Mouse (Mus musculus) forebrain, embryonic 13.5 days (tissue): ENCODE measurements around the gene Hnf4a. TPM values are rescaled to one million over a fixed set of nuclear protein-coding genes. Genes with fewer than 3 reads are reported as not detected.
"Not testable (repeated sequence)": the region's sequence is repeated elsewhere in the genome, so short reads cannot be mapped to it uniquely, and the experiment has no call there.

Experiments used
- ATAC-seq: fragments of 200-750 bp; cut with Nextera tagmentation; 2 replicates; pipeline ENCODE4 v1.8.0; 2017
- H3K27ac ChIP-seq: fragments of 300-500 bp; sonication (generic); 2 replicates; pipeline ENCODE4 v1.5.1; 2015; ENCODE audit warnings: inconsistent platforms, mild to moderate bottlenecking, moderate library complexity
- H3K27me3 ChIP-seq: fragments of 300-500 bp; sonication (generic); 2 replicates; pipeline ENCODE4 v1.6.1; 2015; ENCODE audit warnings: mild to moderate bottlenecking, inconsistent platforms
- H3K36me3 ChIP-seq: fragments of 300-500 bp; sonication (generic); 2 replicates; pipeline ENCODE4 v1.6.1; 2015; ENCODE audit warnings: mild to moderate bottlenecking, inconsistent platforms; ENCODE audit not compliant: poor library complexity, severe bottlenecking
- H3K4me1 ChIP-seq: fragments of 300-500 bp; sonication (generic); 2 replicates; pipeline ENCODE4 v1.6.1; 2015; ENCODE audit warnings: inconsistent platforms
- H3K4me2 ChIP-seq: fragments of 300-500 bp; sonication (generic); 2 replicates; pipeline ENCODE4 v1.6.1; 2015; ENCODE audit warnings: inconsistent platforms, mild to moderate bottlenecking, moderate library complexity
- H3K4me3 ChIP-seq: fragments of 300-500 bp; sonication (generic); 2 replicates; pipeline ENCODE4 v1.5.1; 2015; ENCODE audit warnings: mild to moderate bottlenecking, inconsistent platforms
- H3K9ac ChIP-seq: fragments of 300-500 bp; sonication (generic); 2 replicates; pipeline ENCODE4 v1.6.1; 2015; ENCODE audit warnings: mild to moderate bottlenecking, inconsistent platforms
- H3K9me3 ChIP-seq: fragments of 300-500 bp; sonication (generic); replicated peaks from 2 replicates; pipeline ENCODE4 v1.6.1; 2016; ENCODE audit warnings: inconsistent platforms
- WGBS: fragments of 180-500 bp; shearing (Covaris S2); methylation state at CpG from one replicate; pipeline ENCODE4 v1.1.7; 2015; 5-methylcytosine and 5-hydroxymethylcytosine counted together
- polyA plus RNA-seq: library from polyadenylated mRNA; unstranded; fragments of >200 nt; fragmentation: Nextera tagmentation; extraction: Ambion mirVana; gene quantifications from 2 replicates; pipeline ENCODE4 v1.2.1, GENCODE M21; 2015

Gene Hnf4a
- polyA plus RNA-seq, 1 experiment from 2014 or later = not detected

DNA sequence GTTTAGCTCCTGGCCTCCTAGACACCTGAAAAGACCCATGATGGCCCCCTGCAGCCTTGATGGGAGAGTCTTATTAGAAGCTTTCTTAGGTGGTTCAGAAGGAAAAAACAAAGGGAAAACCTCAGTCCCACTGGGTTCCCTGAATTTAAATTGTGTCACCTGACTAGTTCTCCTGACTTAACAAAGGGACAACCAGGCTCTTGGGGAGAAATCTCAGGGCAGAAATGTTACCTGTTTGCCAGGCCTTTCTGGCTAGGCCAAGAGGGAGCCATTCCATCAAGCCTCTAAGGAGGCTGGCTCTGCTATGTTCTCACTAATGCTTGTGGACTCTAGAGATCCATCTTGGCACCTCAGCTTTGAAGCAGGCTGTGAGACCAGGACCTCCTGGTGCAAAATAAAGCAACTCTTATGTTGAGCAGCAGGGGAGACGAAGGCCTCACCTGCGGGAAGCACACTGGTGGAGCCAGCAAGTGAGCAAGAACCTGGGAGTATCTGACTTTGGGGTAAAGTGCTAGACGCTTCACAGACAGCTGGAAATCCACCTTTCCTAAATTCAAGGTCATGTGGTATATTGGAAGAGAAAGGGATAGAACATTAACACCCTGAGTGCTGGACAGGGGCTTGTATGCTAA is 110.7 kb downstream of the Hnf4a start:
- Histone ChIP-seq H3K27ac (no peak overlapping the region), H3K27me3 (no peaks in the 10 kb centered on the region), H3K4me3 (no peak overlapping the region), H3K4me2 (no peak overlapping the region), H3K4me1 (no peaks in the 10 kb centered on the region), H3K36me3 (peaks cover 95% of the 10 kb centered on the region), H3K9me3 (no peaks in the 10 kb centered on the region), H3K9ac (no peak overlapping the region)
- 86% methylated on average over 3 of the region's 3 CpGs for WGBS
- ATAC-seq = no peak

GRCm38 (mm10) chr2:163617874-163618273 is 111.3 kb downstream of the Hnf4a start:
- no peak overlapping the region for H3K4me3 ChIP-seq
- H3K9me3 ChIP-seq = no peaks in the 10 kb centered on the region
- 92% methylated on average over 4 of the region's 4 CpGs for WGBS
- H3K27ac ChIP-seq = no peak overlapping the region
- ATAC-seq = no peak
- H3K4me2 ChIP-seq = no peak overlapping the region
- no peak overlapping the region for H3K9ac ChIP-seq
- H3K36me3 ChIP-seq = peaks cover 96% of the 10 kb centered on the region
- H3K27me3 ChIP-seq = no peaks in the 10 kb centered on the region
- no peaks in the 10 kb centered on the region for H3K4me1 ChIP-seq

DNA sequence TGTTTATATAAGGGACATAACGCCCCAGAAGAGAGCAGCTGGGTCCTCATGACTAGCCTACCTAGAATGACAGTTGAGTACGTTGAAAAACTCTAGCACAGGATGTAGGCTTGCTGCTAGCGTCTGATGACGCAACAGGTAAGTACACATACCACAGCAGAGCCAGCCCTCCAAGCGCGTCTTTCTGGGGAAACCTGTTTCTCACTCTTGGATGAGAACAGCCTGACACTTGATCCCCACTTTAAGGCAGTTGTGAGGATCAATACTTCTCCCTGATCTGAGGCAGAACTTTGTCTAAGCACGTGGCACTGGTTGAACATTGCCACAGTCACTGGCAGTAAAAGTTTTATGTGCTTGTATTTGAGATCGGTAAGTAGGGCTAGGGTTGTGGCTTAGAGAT is 113.8 kb downstream of the Hnf4a start:
- Histone ChIP-seq H3K4me1 (no peaks in the 10 kb centered on the region), H3K27me3 (no peaks in the 10 kb centered on the region), H3K36me3 (peaks cover 93% of the 10 kb centered on the region), H3K9ac (no peak overlapping the region), H3K27ac (no peak overlapping the region), H3K4me2 (no peak overlapping the region), H3K9me3 (no peaks in the 10 kb centered on the region), H3K4me3 (no peak overlapping the region)
- ATAC-seq = no peak
- 94% methylated on average over 8 of the region's 8 CpGs for WGBS

- 97% methylated on average over 3 of the region's 3 CpGs for WGBS
- not testable (repeated sequence) for H3K4me3 ChIP-seq, ATAC-seq, H3K4me2 ChIP-seq, H3K9me3 ChIP-seq, H3K27ac ChIP-seq, H3K27me3 ChIP-seq, H3K4me1 ChIP-seq, H3K9ac ChIP-seq
- peaks cover 93% of the 10 kb centered on the region for H3K36me3 ChIP-seq
Observed at GRCm38 (mm10) chr2:163621401-163621800, 114.8 kb downstream of the Hnf4a start.

Other genes starting within 250 kb of the Hnf4a start
- 0.12 and 0.18 TPM in 2 replicates for gene Jph2, start 108.8 kb upstream of the Hnf4a start, polyA plus RNA-seq
- 80.1 and 83.3 TPM in 2 replicates for gene Oser1, start 82.1 kb upstream of the Hnf4a start, polyA plus RNA-seq
- 79.5 and 82.0 TPM in 2 replicates for gene Gdap1l1, start 68.3 kb upstream of the Hnf4a start, polyA plus RNA-seq
- gene Fitm2, start 34.2 kb upstream of the Hnf4a start, polyA plus RNA-seq = 10.2 and 11.0 TPM in 2 replicates
- 0.16 TPM in 1 of 2 replicates, not detected in the other for gene R3hdml, start 14.5 kb upstream of the Hnf4a start, polyA plus RNA-seq
- gene Ttpal, start 95.5 kb downstream of the Hnf4a start, polyA plus RNA-seq = 39.3 and 44.9 TPM in 2 replicates
- 23.9 and 26.4 TPM in 2 replicates for gene Serinc3, start 138.3 kb downstream of the Hnf4a start, polyA plus RNA-seq
- 169 and 170 TPM in 2 replicates for gene Pkig, start 151.6 kb downstream of the Hnf4a start, polyA plus RNA-seq
- 6.6 and 7.3 TPM in 2 replicates for gene Ada, start 243.4 kb downstream of the Hnf4a start, polyA plus RNA-seq